Mouse (Mus musculus): Measurements from ENCODE around the gene Rnh1. TPM values are rescaled to one million over a fixed set of nuclear protein-coding genes. Genes with fewer than 3 reads are reported as not detected.
A peak's percentile ranks its signal among the peaks of the same experiment; 100 is the strongest.

The Rnh1 gene
- polyA plus RNA-seq, 1 experiment from 2014 or later, result 165 TPM

GRCm38 (mm10) chr7:141122689-141123516, 49.8 kb downstream of the Rnh1 start:
- H3K9ac ChIP-seq (replicated peaks; ENCODE audit: low read depth, low read length), result peak overlapping the region; percentile 31; the same call in 1 of the 2 replicates
- ATAC-seq (ENCODE audit: insufficient number of reproducible peaks, insufficient read depth, low FRiP score, low read depth), result peak; percentile 99
- H3K4me2 ChIP-seq (replicated peaks; ENCODE audit: low read depth, low read length), result peak overlapping the region; percentile 49
- WGBS, result under 1% methylated on average over 29 of the region's 29 CpGs
- peak overlapping the region; percentile 63; the same call in 1 of the 2 replicates for H3K27ac ChIP-seq (ENCODE audit: low read length)
- H3K9me3 ChIP-seq (ENCODE audit: control insufficient read depth, low read depth, low read length), result no peaks in the 10 kb centered on the region
- H3K4me3 ChIP-seq (ENCODE audit: low read depth, low read length), result peak overlapping the region; percentile 37
- peaks cover 8% of the 10 kb centered on the region; the same call in 1 of the 2 replicates for H3K4me1 ChIP-seq (ENCODE audit: control insufficient read depth, insufficient read depth, low read length)
- H3K36me3 ChIP-seq (ENCODE audit: control insufficient read depth, insufficient read depth, low read length), result no peaks in the 10 kb centered on the region
- H3K27me3 ChIP-seq (ENCODE audit: control insufficient read depth, insufficient read depth, low read length), result no peaks in the 10 kb centered on the region

- H3K4me3 ChIP-seq (ENCODE audit: low read depth, low read length), result peak within 1 kb of the TSS; percentile 37
- ATAC-seq (ENCODE audit: insufficient number of reproducible peaks, insufficient read depth, low FRiP score, low read depth), result no peak
- peaks cover 8% of the 10 kb centered on the region; the same call in 1 of the 2 replicates for H3K4me1 ChIP-seq (ENCODE audit: control insufficient read depth, insufficient read depth, low read length)
- no peaks in the 10 kb centered on the region for H3K36me3 ChIP-seq (ENCODE audit: control insufficient read depth, insufficient read depth, low read length)
- WGBS, result 36% methylated on average over 14 of the region's 14 CpGs
- H3K4me2 ChIP-seq (replicated peaks; ENCODE audit: low read depth, low read length), result peak within 1 kb of the TSS; percentile 49
- H3K27ac ChIP-seq (ENCODE audit: low read length), result peak within 1 kb of the TSS; percentile 63; the same call in 1 of the 2 replicates
- H3K9me3 ChIP-seq (ENCODE audit: control insufficient read depth, low read depth, low read length), result no peaks in the 10 kb centered on the region
- no peaks in the 10 kb centered on the region for H3K27me3 ChIP-seq (ENCODE audit: control insufficient read depth, insufficient read depth, low read length)
- H3K9ac ChIP-seq (replicated peaks; ENCODE audit: low read depth, low read length), result peak within 1 kb of the TSS; percentile 31; the same call in 1 of the 2 replicates
These were observed 50.4 kb downstream of the Rnh1 start, which contains the start of gene Ptdss2 for GRCm38 (mm10) chr7:141122245-141122644. TSS of gene Ptdss2 (plus strand) at chr7:141122382.

- H3K4me3 ChIP-seq (ENCODE audit: low read depth, low read length), result no peak overlapping the region
- no peak for ATAC-seq (ENCODE audit: insufficient number of reproducible peaks, insufficient read depth, low FRiP score, low read depth)
- 81% methylated on average over 5 of the region's 5 CpGs for WGBS
- H3K4me1 ChIP-seq (ENCODE audit: control insufficient read depth, insufficient read depth, low read length), result peaks cover 8% of the 10 kb centered on the region; the same call in 1 of the 2 replicates
- H3K4me2 ChIP-seq (replicated peaks; ENCODE audit: low read depth, low read length), result no peak overlapping the region
- H3K27ac ChIP-seq (ENCODE audit: low read length), result no peak overlapping the region
- no peaks in the 10 kb centered on the region for H3K9me3 ChIP-seq (ENCODE audit: control insufficient read depth, low read depth, low read length)
- no peaks in the 10 kb centered on the region for H3K27me3 ChIP-seq (ENCODE audit: control insufficient read depth, insufficient read depth, low read length)
- no peak overlapping the region for H3K9ac ChIP-seq (replicated peaks; ENCODE audit: low read depth, low read length)
- no peaks in the 10 kb centered on the region for H3K36me3 ChIP-seq (ENCODE audit: control insufficient read depth, insufficient read depth, low read length)
These were observed 51.6 kb downstream of the Rnh1 start for GRCm38 (mm10) chr7:141121051-141121531.

- no peak for ATAC-seq (ENCODE audit: insufficient number of reproducible peaks, insufficient read depth, low FRiP score, low read depth)
- peaks cover 8% of the 10 kb centered on the region; the same call in 1 of the 2 replicates for H3K4me1 ChIP-seq (ENCODE audit: control insufficient read depth, insufficient read depth, low read length)
- no peak overlapping the region for H3K4me3 ChIP-seq (ENCODE audit: low read depth, low read length)
- WGBS, result 83% methylated on average over 3 of the region's 3 CpGs
- H3K27me3 ChIP-seq (ENCODE audit: control insufficient read depth, insufficient read depth, low read length), result no peaks in the 10 kb centered on the region
- H3K36me3 ChIP-seq (ENCODE audit: control insufficient read depth, insufficient read depth, low read length), result no peaks in the 10 kb centered on the region
- no peak overlapping the region for H3K9ac ChIP-seq (replicated peaks; ENCODE audit: low read depth, low read length)
- H3K4me2 ChIP-seq (replicated peaks; ENCODE audit: low read depth, low read length), result no peak overlapping the region
- H3K9me3 ChIP-seq (ENCODE audit: control insufficient read depth, low read depth, low read length), result no peaks in the 10 kb centered on the region
- H3K27ac ChIP-seq (ENCODE audit: low read length), result no peak overlapping the region
These were observed 52.1 kb downstream of the Rnh1 start for GRCm38 (mm10) chr7:141120605-141121004.

- Histone ChIP-seq H3K4me1 (ENCODE audit: control insufficient read depth, insufficient read depth, low read length) (peaks cover 8% of the 10 kb centered on the region; the same call in 1 of the 2 replicates), H3K9me3 (ENCODE audit: control insufficient read depth, low read depth, low read length) (no peaks in the 10 kb centered on the region), H3K27ac (ENCODE audit: low read length) (no peak overlapping the region), H3K27me3 (ENCODE audit: control insufficient read depth, insufficient read depth, low read length) (no peaks in the 10 kb centered on the region), H3K9ac (replicated peaks; ENCODE audit: low read depth, low read length) (no peak overlapping the region), H3K36me3 (ENCODE audit: control insufficient read depth, insufficient read depth, low read length) (no peaks in the 10 kb centered on the region), H3K4me3 (ENCODE audit: low read depth, low read length) (no peak overlapping the region), H3K4me2 (replicated peaks; ENCODE audit: low read depth, low read length) (no peak overlapping the region)
- WGBS, result 69% methylated on average over 3 of the region's 3 CpGs
- no peak for ATAC-seq (ENCODE audit: insufficient number of reproducible peaks, insufficient read depth, low FRiP score, low read depth)
These were observed 53.2 kb downstream of the Rnh1 start for GRCm38 (mm10) chr7:141119487-141119886.

- 12% methylated on average over 9 of the region's 9 CpGs for WGBS
- H3K9ac ChIP-seq (replicated peaks; ENCODE audit: low read depth, low read length), result no peak within 1 kb of the TSS
- ATAC-seq (ENCODE audit: insufficient number of reproducible peaks, insufficient read depth, low FRiP score, low read depth), result peak; percentile 42; the same call in 1 of the 2 replicates
- H3K9me3 ChIP-seq (ENCODE audit: control insufficient read depth, low read depth, low read length), result no peaks in the 10 kb centered on the region
- no peaks in the 10 kb centered on the region for H3K27me3 ChIP-seq (ENCODE audit: control insufficient read depth, insufficient read depth, low read length)
- H3K4me2 ChIP-seq (replicated peaks; ENCODE audit: low read depth, low read length), result peak within 1 kb of the TSS; percentile 29
- H3K4me3 ChIP-seq (ENCODE audit: low read depth, low read length), result peak within 1 kb of the TSS; percentile 4; the same call in 1 of the 2 replicates
- no peaks in the 10 kb centered on the region for H3K36me3 ChIP-seq (ENCODE audit: control insufficient read depth, insufficient read depth, low read length)
- no peak within 1 kb of the TSS for H3K27ac ChIP-seq (ENCODE audit: low read length)
- peaks cover 6% of the 10 kb centered on the region; the same call in 1 of the 2 replicates for H3K4me1 ChIP-seq (ENCODE audit: control insufficient read depth, insufficient read depth, low read length)
These were observed 55.0 kb downstream of the Rnh1 start, which contains the start of gene Ano9 for GRCm38 (mm10) chr7:141117636-141118035. TSS of gene Ano9 (minus strand) at chr7:141117806.

- WGBS, result 81% methylated on average over 9 of the region's 9 CpGs
- H3K36me3 ChIP-seq (ENCODE audit: control insufficient read depth, insufficient read depth, low read length), result no peaks in the 10 kb centered on the region
- no peak overlapping the region for H3K4me2 ChIP-seq (replicated peaks; ENCODE audit: low read depth, low read length)
- H3K27me3 ChIP-seq (ENCODE audit: control insufficient read depth, insufficient read depth, low read length), result no peaks in the 10 kb centered on the region
- H3K9me3 ChIP-seq (ENCODE audit: control insufficient read depth, low read depth, low read length), result no peaks in the 10 kb centered on the region
- 0 out of 2 replicates have a peak, but pooled peaks cover 3% of the 10 kb centered on the region for H3K4me1 ChIP-seq (ENCODE audit: control insufficient read depth, insufficient read depth, low read length)
- H3K27ac ChIP-seq (ENCODE audit: low read length), result no peak overlapping the region
- no peak overlapping the region for H3K9ac ChIP-seq (replicated peaks; ENCODE audit: low read depth, low read length)
- no peak for ATAC-seq (ENCODE audit: insufficient number of reproducible peaks, insufficient read depth, low FRiP score, low read depth)
- H3K4me3 ChIP-seq (ENCODE audit: low read depth, low read length), result no peak overlapping the region
These were observed 56.8 kb downstream of the Rnh1 start for GRCm38 (mm10) chr7:141115874-141116273.

Measured in stomach, embryonic 14.5 days (tissue).